9 mouse cellular contexts compared by ENCODE assay signal in the genomic region with DNA sequence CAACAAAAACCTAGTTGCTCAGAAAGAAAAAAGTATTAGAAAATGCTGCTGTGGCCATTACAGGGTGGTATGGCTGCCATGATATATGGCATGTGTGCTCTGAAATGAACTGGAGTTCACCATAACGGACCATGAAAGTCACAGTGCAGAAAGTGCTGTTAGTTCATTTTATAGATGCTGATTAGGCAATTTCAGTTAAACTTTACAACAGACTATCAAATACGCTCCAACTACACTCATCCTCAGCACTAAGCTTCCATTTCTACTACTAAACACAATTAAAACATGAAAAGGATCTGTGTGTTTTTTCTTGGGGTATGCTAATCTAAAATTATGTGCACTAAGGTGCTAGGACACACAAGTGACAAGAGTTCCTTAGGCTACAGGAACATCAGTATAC.
A peak's percentile ranks its signal among the peaks of the same experiment; 100 is the strongest.
DNase-seq lines count a peak whose midpoint lies in the region; ATAC-seq and TF ChIP-seq lines count a peak whose summit lies in the region.
"Had no signal": no experiment of that assay in that cellular context is flagged by ENCODE, and none has a peak within 500 bp of the region (broad histone marks: within the 10 kb centered on the region; RNA-seq: fewer than 3 reads in every experiment).

No protein-coding gene starts in this region.

- H3K36me3 ChIP-seq in liver, embryonic 11.5 days (ENCODE audit: control insufficient read depth, insufficient read depth, low read length) = no peaks in the 10 kb centered on the region
- no peaks in the 10 kb centered on the region for H3K36me3 ChIP-seq in limb, embryonic 11.5 days (ENCODE audit: control insufficient read depth, insufficient read depth, low read length)
- no peaks in the 10 kb centered on the region for H3K36me3 ChIP-seq in neural tube, embryonic 14.5 days (ENCODE audit: control insufficient read depth, insufficient read depth, low read length)

- peaks cover 13% of the 10 kb centered on the region for H3K4me1 ChIP-seq in liver, embryonic 11.5 days (replicated peaks; ENCODE audit: control insufficient read depth, insufficient read depth, low read length)
- H3K4me1 ChIP-seq in embryonic fibroblast, embryonic 13.5 days (ENCODE audit: control insufficient read depth, insufficient read depth, low read length) = peaks cover 9% of the 10 kb centered on the region
- peaks cover 11% of the 10 kb centered on the region for H3K4me1 ChIP-seq in limb, embryonic 11.5 days (ENCODE audit: control insufficient read depth, insufficient read depth, low read length)
- H3K4me1 ChIP-seq in neural tube, embryonic 14.5 days (ENCODE audit: control insufficient read depth, insufficient read depth, low read length) = peaks cover 10% of the 10 kb centered on the region; the same call in 1 of the 2 replicates

- no peak overlapping the region for H3K27ac ChIP-seq in liver, embryonic 11.5 days (ENCODE audit: low read depth, low read length)
- no peak overlapping the region for H3K27ac ChIP-seq in embryonic fibroblast, embryonic 13.5 days (ENCODE audit: insufficient read depth, low read length)
- H3K27ac ChIP-seq in limb, embryonic 11.5 days (replicated peaks; ENCODE audit: low read depth, low read length) = no peak overlapping the region
- H3K27ac ChIP-seq in neural tube, embryonic 14.5 days (ENCODE audit: low read depth, low read length) = no peak overlapping the region

- ATAC-seq in liver, embryonic 11.5 days (replicated peaks; ENCODE audit: low FRiP score) = no peak
- ATAC-seq in limb, embryonic 11.5 days (ENCODE audit: insufficient number of reproducible peaks, low FRiP score, low TSS enrichment, low read depth) = no peak
- no peak for ATAC-seq in neural tube, embryonic 14.5 days (ENCODE audit: low read depth)

- peak overlapping the region; percentile 89 for H3K4me2 ChIP-seq in liver, embryonic 11.5 days
- H3K4me2 ChIP-seq in limb, embryonic 11.5 days (ENCODE audit: low read depth, severe bottlenecking) = peak overlapping the region; percentile 49
- H3K4me2 ChIP-seq in neural tube, embryonic 14.5 days (ENCODE audit: low read depth, low read length) = peak overlapping the region; percentile 57

- WGBS in liver, embryonic 11.5 days = 64% methylated on average over 2 of the region's 2 CpGs
- 36% methylated on average over 2 of the region's 2 CpGs for WGBS in limb, embryonic 11.5 days
- WGBS in neural tube, embryonic 14.5 days = 28% methylated on average over 2 of the region's 2 CpGs

- H3K4me3 ChIP-seq in liver, embryonic 11.5 days (ENCODE audit: low read depth, low read length) = peak overlapping the region; percentile 95
- peak overlapping the region; percentile 88 for H3K4me3 ChIP-seq in embryonic fibroblast, embryonic 13.5 days (ENCODE audit: insufficient read depth, low read length)
- H3K4me3 ChIP-seq in limb, embryonic 11.5 days (ENCODE audit: low read depth, low read length) = peak overlapping the region; percentile 79
- peak overlapping the region; percentile 75 for H3K4me3 ChIP-seq in neural tube, embryonic 14.5 days (ENCODE audit: low read depth, low read length)

- peak overlapping the region; percentile 93 for H3K9ac ChIP-seq in liver, embryonic 11.5 days (ENCODE audit: low read depth, low read length)
- H3K9ac ChIP-seq in limb, embryonic 11.5 days (ENCODE audit: low read length) = no peak overlapping the region
- H3K9ac ChIP-seq in neural tube, embryonic 14.5 days (replicated peaks; ENCODE audit: low read depth, low read length) = no peak overlapping the region

- no peak for DNase-seq in liver, embryonic 11.5 days (ENCODE audit: low spot score)
- DNase-seq in liver = no peak
- no peak for DNase-seq in limb, embryonic 11.5 days (ENCODE audit: low spot score)
- DNase-seq in adrenal gland, postnatal 25 days = no peak
- no peak for DNase-seq in thymus, postnatal 25 days
- DNase-seq in layer of hippocampus, postnatal 14 days (ENCODE audit: low spot score in 2 of 2) = no peak
- DNase-seq: right cerebral cortex, postnatal 25 days had no signal

- TF ChIP-seq POLR2A in embryonic fibroblast, embryonic 13.5 days (IDR thresholded peaks at IDR 0.05; ENCODE audit: low read depth, low read length) = no peak

- no peaks in the 10 kb centered on the region for H3K9me3 ChIP-seq in liver, embryonic 11.5 days (ENCODE audit: control insufficient read depth, low read length)
- H3K9me3 ChIP-seq in limb, embryonic 11.5 days (ENCODE audit: control insufficient read depth, low read length) = no peaks in the 10 kb centered on the region
- H3K9me3 ChIP-seq in neural tube, embryonic 14.5 days (ENCODE audit: control insufficient read depth, low read length) = no peaks in the 10 kb centered on the region

- H3K27me3 ChIP-seq in liver, embryonic 11.5 days (replicated peaks; ENCODE audit: control insufficient read depth, insufficient read depth, low read length) = no peaks in the 10 kb centered on the region
- no peaks in the 10 kb centered on the region for H3K27me3 ChIP-seq in limb, embryonic 11.5 days (ENCODE audit: control insufficient read depth, insufficient read depth, low read length)
- H3K27me3 ChIP-seq in neural tube, embryonic 14.5 days (ENCODE audit: control insufficient read depth, insufficient read depth, low read length) = no peaks in the 10 kb centered on the region

- TF ChIP-seq CTCF in embryonic fibroblast, embryonic 13.5 days (IDR thresholded peaks at IDR 0.05; ENCODE audit: borderline replicate concordance, insufficient read depth, low read length) = no peak
